Mouse (Mus musculus): ENCODE measurements at regions not wholly inside any gene's neighbourhood (a gene's known extent, or its start where the extent isn't known, plus 50 kb on each side); places are given as distances from the start of the nearest gene placed in this dataset.

GRCm38 (mm10) chr11:38297693-38298092 lies 1061.9 kb upstream of the Tenm2 start:
- TF ChIP-seq CTCF (conservative IDR thresholded peaks at IDR 0.05; ENCODE audit: insufficient read depth, insufficient read length, low read depth, low read length), result no peak
- TF ChIP-seq POLR2A (IDR thresholded peaks at IDR 0.05; ENCODE audit: low read depth, low read length), result no peak
- no peak overlapping the region for H3K27ac ChIP-seq (ENCODE audit: insufficient read depth, low read depth, low read length)
- H3K4me1 ChIP-seq (ENCODE audit: control insufficient read depth, insufficient read depth, low read length), result no peaks in the 10 kb centered on the region
- no peaks in the 10 kb centered on the region for H3K36me3 ChIP-seq (ENCODE audit: control insufficient read depth, insufficient read depth, low read length)
- H3K27me3 ChIP-seq (replicated peaks; ENCODE audit: control insufficient read depth, insufficient read depth, low read length), result no peaks in the 10 kb centered on the region
- H3K4me3 ChIP-seq (ENCODE audit: insufficient read depth, low read depth, low read length), result no peak overlapping the region
- no peak for DNase-seq

- WGBS, result 70% methylated on average over 3 of the region's 3 CpGs
- no peak for TF ChIP-seq CTCF (conservative IDR thresholded peaks at IDR 0.05; ENCODE audit: insufficient read depth, insufficient read length, low read depth, low read length)
- no peak for TF ChIP-seq POLR2A (IDR thresholded peaks at IDR 0.05; ENCODE audit: low read depth, low read length)
Measured at GRCm38 (mm10) chr11:38291289-38291688, 1055.5 kb upstream of the Tenm2 start.

GRCm38 (mm10) chr11:38280961-38281360 lies 1045.2 kb upstream of the Tenm2 start:
- no peak overlapping the region for H3K4me3 ChIP-seq (ENCODE audit: insufficient read depth, low read depth, low read length)
- TF ChIP-seq POLR2A (IDR thresholded peaks at IDR 0.05; ENCODE audit: low read depth, low read length) (no peak), CTCF (conservative IDR thresholded peaks at IDR 0.05; ENCODE audit: insufficient read depth, insufficient read length, low read depth, low read length) (no peak)
- 71% methylated on average over 2 of the region's 2 CpGs for WGBS

More at GRCm38 (mm10) chr11:38291289-38291688, 1055.5 kb upstream of the Tenm2 start:
- Histone ChIP-seq H3K27me3 (replicated peaks; ENCODE audit: control insufficient read depth, insufficient read depth, low read length) (no peaks in the 10 kb centered on the region), H3K36me3 (ENCODE audit: control insufficient read depth, insufficient read depth, low read length) (no peaks in the 10 kb centered on the region), H3K27ac (ENCODE audit: insufficient read depth, low read depth, low read length) (no peak overlapping the region), H3K4me3 (ENCODE audit: insufficient read depth, low read depth, low read length) (no peak overlapping the region), H3K4me1 (ENCODE audit: control insufficient read depth, insufficient read depth, low read length) (no peaks in the 10 kb centered on the region)
- DNase-seq, result no peak

More at GRCm38 (mm10) chr11:38280961-38281360, 1045.2 kb upstream of the Tenm2 start:
- Histone ChIP-seq H3K4me1 (ENCODE audit: control insufficient read depth, insufficient read depth, low read length) (no peaks in the 10 kb centered on the region), H3K27ac (ENCODE audit: insufficient read depth, low read depth, low read length) (no peak overlapping the region), H3K36me3 (ENCODE audit: control insufficient read depth, insufficient read depth, low read length) (no peaks in the 10 kb centered on the region), H3K27me3 (replicated peaks; ENCODE audit: control insufficient read depth, insufficient read depth, low read length) (no peaks in the 10 kb centered on the region)
- no peak for DNase-seq

All from kidney, adult 2 months (tissue).